Mouse (Mus musculus): Measurements from ENCODE around the gene Atp1a2. TPM values are rescaled to one million over a fixed set of nuclear protein-coding genes. Genes with fewer than 3 reads are reported as not detected.

Gene Atp1a2
- total and polyA plus RNA-seq, 3 experiments = 0.07 to 0.23 (median 0.13) TPM

DNA sequence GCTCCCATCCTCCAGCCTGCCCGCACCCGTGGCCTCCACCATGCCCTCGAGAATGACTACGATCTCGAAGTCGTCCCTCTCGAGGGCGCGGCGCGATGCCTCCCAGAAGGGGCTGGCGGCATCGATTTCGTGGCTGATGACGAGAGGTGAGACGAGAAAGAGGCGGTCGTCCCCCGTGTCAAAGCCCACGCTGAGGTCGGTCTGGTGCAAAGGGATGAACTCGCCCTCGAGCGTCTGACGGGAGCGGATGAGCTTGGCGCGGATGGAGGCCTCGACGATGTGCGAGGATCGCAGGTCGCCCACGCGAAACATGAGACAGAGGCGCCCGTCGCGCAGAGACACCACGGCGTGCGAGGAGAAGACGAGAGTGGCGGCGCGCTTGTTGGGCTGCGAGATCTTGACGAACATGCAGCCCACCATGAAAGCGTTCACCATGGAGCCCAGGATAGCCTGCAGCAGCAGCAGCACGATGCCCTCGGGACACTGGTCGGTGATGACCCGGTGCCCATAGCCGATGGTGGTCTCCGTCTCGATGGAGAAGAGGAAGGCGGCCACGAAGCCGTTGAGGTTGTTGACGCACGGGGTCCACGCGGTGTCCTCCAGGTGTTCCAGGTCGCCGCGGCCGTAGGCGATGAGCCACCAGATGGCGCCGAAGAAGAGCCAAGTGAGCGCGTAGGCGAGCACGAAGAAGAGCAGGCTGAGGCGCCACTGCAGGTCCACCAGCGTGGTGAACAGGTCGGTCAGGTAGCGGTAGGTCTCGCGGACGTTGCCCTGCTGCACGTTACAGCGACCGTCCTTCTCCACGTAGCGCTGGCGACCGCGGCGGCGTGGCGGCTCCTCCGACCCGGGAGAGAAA lies 28.0 kb upstream of the Atp1a2 start:
- DNase-seq (ENCODE audit: extremely low read depth) = no peak
- no peak overlapping the region for H3K27ac ChIP-seq (ENCODE audit: insufficient read depth, low read depth)
- no peak for TF ChIP-seq POLR2A (IDR thresholded peaks at IDR 0.05; ENCODE audit: low read depth, low read length)
- H3K79me2 ChIP-seq (replicated peaks; ENCODE audit: control insufficient read depth, extremely low read depth, insufficient read depth, poor library complexity, severe bottlenecking) = no peaks in the 10 kb centered on the region
- in situ Hi-C loops (cut with MboI; ENCODE audit: low pct_ligation_motif_present, low pct_unique_long_range_greater_than_20kb, low sequenced_read_pairs) = no loop called here
- peaks cover 10% of the 10 kb centered on the region for H3K9me3 ChIP-seq (replicated peaks; ENCODE audit: low read length)
- no peak overlapping the region for H3K4me2 ChIP-seq (ENCODE audit: insufficient read depth, low read depth, poor library complexity, severe bottlenecking)
- peaks cover 0 to 15% of the 10 kb centered on the region in 2 experiments for H3K36me3 ChIP-seq (replicated peaks in 1 of 2; ENCODE audit: control insufficient read depth in 1 of 2, insufficient read depth in 1 of 2, low read length in 1 of 2)
- H3K4me1 ChIP-seq (ENCODE audit: control insufficient read depth in 1 of 2, insufficient read depth in 2 of 2) = no peaks in the 10 kb centered on the region; a peak in 1 of 4 replicates
- H3K4me3 ChIP-seq (replicated peaks in 1 of 3; ENCODE audit: low read depth in 2 of 3, low read length in 2 of 3, poor library complexity in 1 of 3) = no peak overlapping the region
- H3K27me3 ChIP-seq (replicated peaks) = peaks cover 32% of the 10 kb centered on the region
- dilution Hi-C loops (cut with MboI; ENCODE audit: extremely low pct_ligation_motif_present, extremely low pct_unique_long_range_greater_than_20kb, low sequenced_read_pairs) = no loop called here
- no peak overlapping the region for H3K9ac ChIP-seq (ENCODE audit: insufficient read depth, low read depth)

GRCm38 (mm10) chr1:172324725-172325124 lies 26.9 kb upstream of the Atp1a2 start:
- in situ Hi-C loops (cut with MboI; ENCODE audit: low pct_ligation_motif_present, low pct_unique_long_range_greater_than_20kb, low sequenced_read_pairs) (loop anchor here (25.0 kb wide), 2 partner anchors 287 to 512 kb away; partner anchors contain the start of gene Vangl2), dilution Hi-C loops (cut with MboI; ENCODE audit: extremely low pct_ligation_motif_present, extremely low pct_unique_long_range_greater_than_20kb, low sequenced_read_pairs) (no loop called here)
- H3K79me2 ChIP-seq (replicated peaks; ENCODE audit: control insufficient read depth, extremely low read depth, insufficient read depth, poor library complexity, severe bottlenecking) = no peaks in the 10 kb centered on the region
- H3K27ac ChIP-seq (ENCODE audit: insufficient read depth, low read depth) = no peak overlapping the region
- H3K4me2 ChIP-seq (ENCODE audit: insufficient read depth, low read depth, poor library complexity, severe bottlenecking) = no peak overlapping the region
- H3K4me1 ChIP-seq (ENCODE audit: control insufficient read depth in 1 of 2, insufficient read depth in 2 of 2) = no peaks in the 10 kb centered on the region; a peak in 1 of 4 replicates
- no peak overlapping the region for H3K9ac ChIP-seq (ENCODE audit: insufficient read depth, low read depth)
- H3K9me3 ChIP-seq (replicated peaks; ENCODE audit: low read length) = peaks cover 10% of the 10 kb centered on the region
- peak; percentile 86 for DNase-seq (ENCODE audit: extremely low read depth)
- H3K36me3 ChIP-seq (replicated peaks in 1 of 2; ENCODE audit: control insufficient read depth in 1 of 2, insufficient read depth in 1 of 2, low read length in 1 of 2) = peaks cover 0 to 25% of the 10 kb centered on the region in 2 experiments
- H3K4me3 ChIP-seq (replicated peaks in 1 of 3; ENCODE audit: low read depth in 2 of 3, low read length in 2 of 3, poor library complexity in 1 of 3) = no peak overlapping the region
- H3K27me3 ChIP-seq (replicated peaks) = peaks cover 20% of the 10 kb centered on the region
- no peak for TF ChIP-seq HCFC1 (IDR thresholded peaks at IDR 0.05; ENCODE audit: low read depth, low read length)
- no peak for TF ChIP-seq KAT2A (IDR thresholded peaks at IDR 0.05; ENCODE audit: insufficient replicate concordance, low read length)
- peak; percentile 53; the same call in 1 of the 2 replicates for TF ChIP-seq SIN3A (IDR thresholded peaks at IDR 0.05; ENCODE audit: low read length)
- TF ChIP-seq ZC3H11A (IDR thresholded peaks at IDR 0.05; ENCODE audit: low read depth, low read length) = peak; percentile 52
- TF ChIP-seq IRF4 (IDR thresholded peaks at IDR 0.05; ENCODE audit: low read depth, low read length) = peak; percentile 56; the same call in 1 of the 2 replicates
- TF ChIP-seq ZKSCAN1 (IDR thresholded peaks at IDR 0.05; ENCODE audit: borderline replicate concordance, low read depth, low read length) = no peak
- no peak for TF ChIP-seq USF1 (IDR thresholded peaks at IDR 0.05; ENCODE audit: low read depth, low read length)
- 0 out of 2 replicates have a peak, but pooled peaks have one; percentile 24 for TF ChIP-seq NRF1 (IDR thresholded peaks at IDR 0.05; ENCODE audit: low read depth, low read length)
- 0 out of 2 replicates have a peak, but pooled peaks have one; percentile 26 for TF ChIP-seq MAZ (IDR thresholded peaks at IDR 0.05; ENCODE audit: low read depth, low read length)
- TF ChIP-seq CHD1 (IDR thresholded peaks at IDR 0.05; ENCODE audit: low read depth, low read length) = no peak
- peak; percentile 83 for TF ChIP-seq SMC3 (IDR thresholded peaks at IDR 0.05; ENCODE audit: low read depth, low read length)
- no peak for TF ChIP-seq MAFK (IDR thresholded peaks at IDR 0.05; ENCODE audit: insufficient replicate concordance, low read length)
- no peak for TF ChIP-seq POLR2A (IDR thresholded peaks at IDR 0.05; ENCODE audit: low read depth, low read length)
- TF ChIP-seq MYC (IDR thresholded peaks at IDR 0.05; ENCODE audit: low read depth, low read length) = peak; percentile 41; the same call in 1 of the 2 replicates
- no peak for TF ChIP-seq USF2 (conservative IDR thresholded peaks at IDR 0.05; ENCODE audit: low read depth, low read length)
- TF ChIP-seq CHD2 (IDR thresholded peaks at IDR 0.05; ENCODE audit: low read length) = no peak
- no peak for TF ChIP-seq MEF2A (IDR thresholded peaks at IDR 0.05; ENCODE audit: borderline replicate concordance, low read depth, low read length)
- TF ChIP-seq RCOR1 (conservative IDR thresholded peaks at IDR 0.05; ENCODE audit: low read depth, low read length) = no peak
- TF ChIP-seq UBTF (IDR thresholded peaks at IDR 0.05; ENCODE audit: low read depth, low read length) = no peak
- TF ChIP-seq CTCF (conservative IDR thresholded peaks at IDR 0.05 in 1 of 2, IDR thresholded peaks at IDR 0.05 in 1 of 2; ENCODE audit: low read depth in 2 of 2, low read length in 2 of 2) = peak; percentile 91 to 95
- TF ChIP-seq TCF12 (IDR thresholded peaks at IDR 0.05; ENCODE audit: low read depth, low read length) = 0 out of 2 replicates have a peak, but pooled peaks have one; percentile 31
- TF ChIP-seq NELFE (IDR thresholded peaks at IDR 0.05; ENCODE audit: low read depth, low read length) = 0 out of 2 replicates have a peak, but pooled peaks have one; percentile 25
- no peak for TF ChIP-seq JUN (IDR thresholded peaks at IDR 0.05; ENCODE audit: insufficient read depth, low read depth, low read length)
- TF ChIP-seq ELF1 (IDR thresholded peaks at IDR 0.05; ENCODE audit: low read depth, low read length) = peak; percentile 56; the same call in 1 of the 2 replicates
- TF ChIP-seq MAX (IDR thresholded peaks at IDR 0.05; ENCODE audit: low read length) = 0 out of 2 replicates have a peak, but pooled peaks have one; percentile 37
- TF ChIP-seq RAD21 (IDR thresholded peaks at IDR 0.05; ENCODE audit: low read depth, low read length) = peak; percentile 85
- TF ChIP-seq POLR2AphosphoS2 (IDR thresholded peaks at IDR 0.05; ENCODE audit: low read depth, low read length) = no peak
- no peak for TF ChIP-seq PAX5 (IDR thresholded peaks at IDR 0.05; ENCODE audit: low read length)
- no peak for TF ChIP-seq BHLHE40 (IDR thresholded peaks at IDR 0.05; ENCODE audit: low read depth, low read length)
- no peak for TF ChIP-seq ZMIZ1 (IDR thresholded peaks at IDR 0.05; ENCODE audit: low read depth, low read length)
- TF ChIP-seq ZNF384 (IDR thresholded peaks at IDR 0.05; ENCODE audit: low read depth, low read length) = no peak

Measured in CH12.LX (cell line).